Mouse (Mus musculus): ENCODE results near the gene Scaf4. TPM values are rescaled to one million over a fixed set of nuclear protein-coding genes. Genes with fewer than 3 reads are reported as not detected.

Scaf4 gene
- total RNA-seq (2023): 100 to 1,000 TPM; 104 to 120 TPM

GRCm38 (mm10) chr16:90283905-90284891, at the start of gene Scaf4:
Gene Scaf4, minus strand, starts transcription at chr16:90284503.

GRCm38 (mm10) chr16:90220026-90220891, 64.0 kb downstream of the Scaf4 start, which contains the start of gene Sod1:
Gene Sod1, plus strand, starts transcription at chr16:90220754.

Other genes with a start within 250 kb of the Scaf4 start
- 100 to 1,000 TPM; 136 to 152 TPM for gene Tiam1, start 140.7 kb downstream of the Scaf4 start, total RNA-seq (2023)
- gene Sod1, start 63.7 kb downstream of the Scaf4 start, total RNA-seq (2023): 100 to 1,000 TPM; 183 to 225 TPM
- under 1 TPM in 1 of 2 experiments, not detected in 1; 0.15 TPM for gene Hunk, start 101.5 kb upstream of the Scaf4 start, total RNA-seq (2023)